Mouse (Mus musculus): Measurements from ENCODE around the gene Lkaaear1.

DNA sequence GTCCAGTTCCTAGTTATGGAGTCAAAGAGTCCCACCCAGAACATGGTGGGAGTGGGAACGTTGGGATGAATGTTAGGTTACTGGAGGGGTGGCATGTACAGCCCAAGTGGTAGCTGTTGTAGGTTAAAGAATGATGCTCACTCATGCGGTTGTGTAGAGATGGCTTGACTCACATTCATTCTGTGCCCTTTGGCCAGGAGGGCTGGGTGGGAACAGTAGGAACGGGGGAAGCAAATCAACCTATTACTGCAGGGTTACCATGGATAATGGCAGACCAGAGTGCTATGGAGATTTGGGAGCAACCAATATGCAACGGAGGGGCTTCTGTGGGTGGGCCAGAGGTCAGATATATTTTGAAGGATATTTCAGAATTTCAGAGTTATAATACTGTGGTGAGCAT lies 23.3 kb downstream of the Lkaaear1 start:
- TF ChIP-seq TCF12 (IDR thresholded peaks at IDR 0.05; ENCODE audit: low read depth, low read length) (no peak), POLR2A (IDR thresholded peaks at IDR 0.05; ENCODE audit: control insufficient read depth in 1 of 2, insufficient read depth in 1 of 2, low read depth in 1 of 2, low read length in 2 of 2, poor library complexity in 1 of 2) (no peak), CTCF (IDR thresholded peaks at IDR 0.05 in 2 of 3, conservative IDR thresholded peaks at IDR 0.05 in 1 of 3; ENCODE audit: control insufficient read depth in 1 of 3, insufficient read depth in 1 of 3, low read depth in 2 of 3, low read length in 3 of 3, poor library complexity in 1 of 3, severe bottlenecking in 1 of 3) (no peak), TAL1 (IDR thresholded peaks at IDR 0.05; ENCODE audit: low read length) (no peak), USF2 (IDR thresholded peaks at IDR 0.05; ENCODE audit: borderline replicate concordance in 1 of 2, insufficient read depth in 1 of 2, low read depth in 1 of 2, low read length in 2 of 2) (no peak), EP300 (IDR thresholded peaks at IDR 0.05; ENCODE audit: low read depth in 1 of 2, low read length in 2 of 2) (no peak), GABPA (IDR thresholded peaks at IDR 0.05; ENCODE audit: low read depth, low read length) (no peak), MAFK (IDR thresholded peaks at IDR 0.05; ENCODE audit: borderline replicate concordance, low read depth, low read length) (no peak)

Data from MEL (cell line).